Comparison of ENCODE assay signal across 8 mouse cellular contexts in the genomic region with DNA sequence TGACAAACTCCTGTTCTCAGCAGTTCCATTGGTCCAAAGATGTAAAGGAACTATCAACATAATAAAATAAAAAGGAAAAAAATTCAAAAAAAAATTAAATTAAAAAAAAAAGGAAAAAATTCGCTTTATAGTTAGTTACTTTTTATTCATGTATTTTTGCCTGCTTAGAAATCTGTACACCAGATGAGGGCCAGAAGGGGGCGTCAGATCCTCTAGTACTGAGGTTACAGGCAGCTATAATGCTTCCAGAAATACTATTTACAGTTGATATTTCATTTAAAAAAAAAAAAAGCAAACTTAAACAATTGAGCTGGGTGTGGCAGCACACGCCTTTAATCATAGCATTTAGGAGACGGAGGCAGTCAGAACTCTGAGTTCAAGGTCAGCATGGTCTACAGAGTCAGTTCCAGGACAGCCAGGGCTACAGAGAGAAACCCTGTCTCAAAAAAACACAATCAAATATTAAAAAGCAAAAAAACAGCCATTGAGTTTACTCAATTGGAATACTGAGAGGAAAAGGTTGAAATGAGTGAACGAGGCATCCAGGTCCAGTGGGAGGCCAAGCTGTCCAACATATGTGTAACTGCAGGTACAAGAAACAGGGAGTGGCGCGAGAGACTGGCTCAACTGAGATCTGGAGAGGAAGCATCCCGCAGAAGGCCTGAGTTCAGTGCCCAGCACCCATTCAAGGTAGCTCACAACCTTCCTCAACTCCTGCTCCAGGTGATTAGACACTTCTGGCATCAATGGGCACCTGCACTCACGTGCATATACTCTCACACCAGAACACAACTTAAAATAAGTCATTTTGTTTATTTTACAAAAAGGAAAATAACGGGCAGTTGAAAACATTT. TPM values are rescaled to one million over a fixed set of nuclear protein-coding genes. Genes with fewer than 3 reads are reported as not detected.
DNase-seq lines count a peak whose midpoint lies in the region; ATAC-seq and TF ChIP-seq lines count a peak whose summit lies in the region.

No protein-coding gene starts in this region.

- no peak overlapping the region for H3K9ac ChIP-seq in intestine, postnatal 0 days (ENCODE audit: low read depth, low read length)
- H3K9ac ChIP-seq in limb, embryonic 13.5 days = no peak overlapping the region

- no peak for TF ChIP-seq POLR2A in embryonic fibroblast, embryonic 13.5 days (IDR thresholded peaks at IDR 0.05; ENCODE audit: low read depth, low read length)
- TF ChIP-seq POLR2A in myocyte (IDR thresholded peaks at IDR 0.05; ENCODE audit: insufficient read length, low read depth) = no peak

- H3K27ac ChIP-seq in embryonic fibroblast, embryonic 13.5 days (ENCODE audit: insufficient read depth, low read length) = no peak overlapping the region
- H3K27ac ChIP-seq in intestine, postnatal 0 days (ENCODE audit: low read depth, low read length) = no peak overlapping the region
- H3K27ac ChIP-seq in limb, embryonic 13.5 days = no peak overlapping the region

- peak overlapping the region; percentile 64 for H3K4me3 ChIP-seq in embryonic fibroblast, embryonic 13.5 days (ENCODE audit: insufficient read depth, low read length)
- peak overlapping the region; percentile 75 for H3K4me3 ChIP-seq in intestine, postnatal 0 days (ENCODE audit: low read depth, low read length)
- peak overlapping the region; percentile 72 for H3K4me3 ChIP-seq in limb, embryonic 13.5 days
- H3K4me3 ChIP-seq in myocyte = peak overlapping the region; percentile 43

- 39% methylated on average over 10 of the region's 10 CpGs for WGBS in intestine, postnatal 0 days
- 65% methylated on average over 10 of the region's 10 CpGs for WGBS in limb, embryonic 13.5 days

- H3K4me2 ChIP-seq in intestine, postnatal 0 days (replicated peaks; ENCODE audit: low read depth) = peak overlapping the region; percentile 97
- H3K4me2 ChIP-seq in limb, embryonic 13.5 days (replicated peaks) = peak overlapping the region; percentile 91
- peak overlapping the region; percentile 87 for H3K4me2 ChIP-seq in myocyte (ENCODE audit: low read depth)

- no peaks in the 10 kb centered on the region for H3K27me3 ChIP-seq in intestine, postnatal 0 days (replicated peaks; ENCODE audit: control insufficient read depth, insufficient read depth, low read length)
- H3K27me3 ChIP-seq in limb, embryonic 13.5 days = no peaks in the 10 kb centered on the region
- H3K27me3 ChIP-seq in myocyte (ENCODE audit: control insufficient read depth, insufficient read depth, insufficient read length) = no peaks in the 10 kb centered on the region

- ATAC-seq in intestine, postnatal 0 days = no peak
- no peak for ATAC-seq in limb, embryonic 13.5 days (ENCODE audit: low FRiP score, low read depth)

- peak overlapping the region; percentile 97 for H3ac ChIP-seq in myocyte (ENCODE audit: control insufficient read depth, insufficient read length)

- H3K79me2 ChIP-seq in myocyte (ENCODE audit: control insufficient read depth, insufficient read depth) = no peaks in the 10 kb centered on the region

- TF ChIP-seq CTCF in embryonic fibroblast, embryonic 13.5 days (IDR thresholded peaks at IDR 0.05; ENCODE audit: borderline replicate concordance, insufficient read depth, low read length) = no peak
- TF ChIP-seq CTCF in intestine, postnatal 0 days (IDR thresholded peaks at IDR 0.05; ENCODE audit: low read depth) = peak; percentile 58

- no peaks in the 10 kb centered on the region for H3K9me3 ChIP-seq in intestine, postnatal 0 days (ENCODE audit: control insufficient read depth)
- no peaks in the 10 kb centered on the region for H3K9me3 ChIP-seq in limb, embryonic 13.5 days

- H3K36me3 ChIP-seq in intestine, postnatal 0 days (ENCODE audit: control insufficient read depth, insufficient read depth) = peaks cover 27% of the 10 kb centered on the region
- peaks cover 16% of the 10 kb centered on the region for H3K36me3 ChIP-seq in limb, embryonic 13.5 days
- no peaks in the 10 kb centered on the region for H3K36me3 ChIP-seq in myocyte (ENCODE audit: control insufficient read depth, insufficient read depth)

- DNase-seq in adrenal gland, adult 2 months = peak; percentile 14
- DNase-seq in adrenal gland, adult 18-20 months (ENCODE audit: low spot score in 2 of 2) = no peak
- peak; percentile 59 for DNase-seq in adrenal gland, postnatal 14 days
- DNase-seq in thymus, postnatal 10 days (ENCODE audit: low spot score in 2 of 2) = peak; percentile 9 to 33

- H3K4me1 ChIP-seq in embryonic fibroblast, embryonic 13.5 days (ENCODE audit: control insufficient read depth, insufficient read depth, low read length) = no peaks in the 10 kb centered on the region; the same call in 1 of the 2 replicates
- H3K4me1 ChIP-seq in intestine, postnatal 0 days (replicated peaks; ENCODE audit: control insufficient read depth, insufficient read depth, low read length) = peaks cover 3% of the 10 kb centered on the region; the same call in 1 of the 2 replicates
- peaks cover 12% of the 10 kb centered on the region for H3K4me1 ChIP-seq in limb, embryonic 13.5 days

TF ChIP-seq in myocyte, 11 proteins besides CTCF, POLR2A, EP300 and RAD21:
- TF ChIP-seq MYOD1 (IDR thresholded peaks at IDR 0.05; ENCODE audit: control insufficient read depth in 1 of 3, insufficient read length in 2 of 3, low read depth in 2 of 3) = no peak
- TF ChIP-seq MYOG (IDR thresholded peaks at IDR 0.05; ENCODE audit: control insufficient read depth in 1 of 3, insufficient read depth in 1 of 3, insufficient read length in 2 of 3, low read depth in 2 of 3) = no peak
- no peak for TF ChIP-seq E2F4 (IDR thresholded peaks at IDR 0.05; ENCODE audit: insufficient read depth)
- no peak for TF ChIP-seq SRF (IDR thresholded peaks at IDR 0.05; ENCODE audit: control insufficient read depth, insufficient read length, low read depth)
- no peak for TF ChIP-seq USF1 (IDR thresholded peaks at IDR 0.05; ENCODE audit: low read depth)
- TF ChIP-seq TCF3 (IDR thresholded peaks at IDR 0.05; ENCODE audit: insufficient read length, low read depth) = no peak
- no peak for TF ChIP-seq POLR2AphosphoS2 (IDR thresholded peaks at IDR 0.05; ENCODE audit: insufficient read length, low read depth)
- no peak for TF ChIP-seq TCF12 (IDR thresholded peaks at IDR 0.05; ENCODE audit: insufficient read depth, poor library complexity, severe bottlenecking)
- TF ChIP-seq REST (IDR thresholded peaks at IDR 0.05; ENCODE audit: insufficient read depth, insufficient read length) = no peak
- no peak for TF ChIP-seq CEBPB (IDR thresholded peaks at IDR 0.05; ENCODE audit: insufficient read depth, poor library complexity, severe bottlenecking)
- TF ChIP-seq MAX (IDR thresholded peaks at IDR 0.05; ENCODE audit: low read depth) = no peak

RNA-seq across cellular contexts. Expression of gene Nudt19, which starts 2.1 kb away (rescaled TPM):
- total RNA-seq in adrenal gland, adult 2 months (2021) = 10 to 100 TPM; 53.1 to 53.5 TPM
- 112 and 122 TPM in 2 replicates for polyA plus RNA-seq in adrenal gland, adult 2 months (2012; rRNA removed)
- 10 to 100 TPM; 51.1 to 53.2 TPM for total RNA-seq in adrenal gland, adult 18-20 months (2021)
- 56.6 and 59.6 TPM in 2 replicates for total RNA-seq in adrenal gland, postnatal 14 days (2021)
- polyA plus RNA-seq in embryonic fibroblast, embryonic 13.5 days (2011; ENCODE audit: insufficient read length, low read depth, missing spikeins) = 35.6 and 53.6 TPM in 2 replicates
- 81.1 and 87.4 TPM in 2 replicates for polyA plus RNA-seq in intestine, postnatal 0 days (2015; fragmentation: Nextera tagmentation; extraction: Ambion mirVana)
- polyA plus RNA-seq in limb, embryonic 13.5 days (2015; fragmentation: Nextera tagmentation; extraction: Ambion mirVana) = 42.5 and 47.5 TPM in 2 replicates
- polyA plus RNA-seq in myocyte (2012; fragmentation: generic; extraction: Trizol) = 18.3 TPM

RNA-seq across cellular contexts. Expression of gene Tdrd12, which starts 16.4 kb away (rescaled TPM):
- total RNA-seq in adrenal gland, adult 2 months (2021) = under 1 TPM in 1 of 2 experiments, not detected in 1; 0.23 TPM
- polyA plus RNA-seq in adrenal gland, adult 2 months (2012; rRNA removed) = not detected in 2 replicates
- under 1 TPM; 0.07 to 0.10 TPM for total RNA-seq in adrenal gland, adult 18-20 months (2021)
- total RNA-seq in adrenal gland, postnatal 14 days (2021) = not detected in 2 replicates
- not detected in 2 replicates for polyA plus RNA-seq in embryonic fibroblast, embryonic 13.5 days (2011; ENCODE audit: insufficient read length, low read depth, missing spikeins)
- 1.5 and 2.0 TPM in 2 replicates for polyA plus RNA-seq in intestine, postnatal 0 days (2015; fragmentation: Nextera tagmentation; extraction: Ambion mirVana)
- polyA plus RNA-seq in limb, embryonic 13.5 days (2015; fragmentation: Nextera tagmentation; extraction: Ambion mirVana) = 0.56 and 0.57 TPM in 2 replicates
- not detected for polyA plus RNA-seq in myocyte (2012; fragmentation: generic; extraction: Trizol)

RNA-seq across cellular contexts. Expression of gene Rgs9bp, which starts 31.4 kb away (rescaled TPM):
- total RNA-seq in adrenal gland, adult 2 months (2021) = under 1 TPM; 0.17 to 0.21 TPM
- 0.04 and 0.07 TPM in 2 replicates for polyA plus RNA-seq in adrenal gland, adult 2 months (2012; rRNA removed)
- total RNA-seq in adrenal gland, adult 18-20 months (2021) = under 1 TPM; 0.29 to 0.30 TPM
- total RNA-seq in adrenal gland, postnatal 14 days (2021) = 0.37 and 0.56 TPM in 2 replicates
- 0.20 and 0.33 TPM in 2 replicates for polyA plus RNA-seq in embryonic fibroblast, embryonic 13.5 days (2011; ENCODE audit: insufficient read length, low read depth, missing spikeins)
- 0.03 TPM in 2 replicates for polyA plus RNA-seq in intestine, postnatal 0 days (2015; fragmentation: Nextera tagmentation; extraction: Ambion mirVana)
- 0.42 and 0.61 TPM in 2 replicates for polyA plus RNA-seq in limb, embryonic 13.5 days (2015; fragmentation: Nextera tagmentation; extraction: Ambion mirVana)
- not detected for polyA plus RNA-seq in myocyte (2012; fragmentation: generic; extraction: Trizol)

RNA-seq across cellular contexts. Expression of gene Ankrd27, which starts 32.1 kb away (rescaled TPM):
- 10 to 100 TPM; 27.7 to 30.4 TPM for total RNA-seq in adrenal gland, adult 2 months (2021)
- polyA plus RNA-seq in adrenal gland, adult 2 months (2012; rRNA removed) = 14.5 and 19.9 TPM in 2 replicates
- total RNA-seq in adrenal gland, adult 18-20 months (2021) = 10 to 100 TPM; 28.7 to 30.2 TPM
- 30.7 and 33.6 TPM in 2 replicates for total RNA-seq in adrenal gland, postnatal 14 days (2021)
- polyA plus RNA-seq in embryonic fibroblast, embryonic 13.5 days (2011; ENCODE audit: insufficient read length, low read depth, missing spikeins) = 51.0 and 65.3 TPM in 2 replicates
- polyA plus RNA-seq in intestine, postnatal 0 days (2015; fragmentation: Nextera tagmentation; extraction: Ambion mirVana) = 10.0 and 11.1 TPM in 2 replicates
- 43.1 and 52.1 TPM in 2 replicates for polyA plus RNA-seq in limb, embryonic 13.5 days (2015; fragmentation: Nextera tagmentation; extraction: Ambion mirVana)
- 13.0 TPM for polyA plus RNA-seq in myocyte (2012; fragmentation: generic; extraction: Trizol)

Comparison
In these comparisons a context has a peak if more than half of its experiments do, and no peak if none do; other contexts are left out.
1. DNase-seq: peak in adrenal gland, adult 2 months (single experiment), adrenal gland, postnatal 14 days (single experiment) and thymus, postnatal 10 days (2 of 2); none in adrenal gland, adult 18-20 months (0 of 2).
2. Peak in every context shown above with its lines, with median percentiles within 50 percentile points of each other: H3K4me3 ChIP-seq and H3K4me2 ChIP-seq.